In genomic region chr4:82540048-82540410, GRCm38 (mm10) we compare ENCODE assay signal across 14 mouse cellular contexts.
DNase-seq lines count a peak whose midpoint lies in the region; ATAC-seq and TF ChIP-seq lines count a peak whose summit lies in the region.
"Had no signal": no experiment of that assay in that cellular context is flagged by ENCODE, and none has a peak within 500 bp of the region (broad histone marks: within the 10 kb centered on the region; RNA-seq: fewer than 3 reads in every experiment).

No protein-coding gene starts in this region.

- 0 out of 2 replicates have a peak overlapping the region, but pooled peaks have one; percentile 4 for H3K4me2 ChIP-seq in heart, embryonic 12.5 days
- H3K4me2 ChIP-seq in neural tube, embryonic 13.5 days: peak overlapping the region; percentile 69
- peak overlapping the region; percentile 75 for H3K4me2 ChIP-seq in forebrain, postnatal 0 days (ENCODE audit: low read depth)
- H3K4me2 ChIP-seq in neural tube, embryonic 15.5 days: peak overlapping the region; percentile 70; the same call in 1 of the 2 replicates
- H3K4me2 ChIP-seq: liver, embryonic 11.5 days had no signal

- no peaks in the 10 kb centered on the region for H3K36me3 ChIP-seq in heart, embryonic 12.5 days
- H3K36me3 ChIP-seq in neural tube, embryonic 13.5 days: no peaks in the 10 kb centered on the region
- H3K36me3 ChIP-seq in forebrain, postnatal 0 days (ENCODE audit: insufficient read depth): no peaks in the 10 kb centered on the region
- H3K36me3 ChIP-seq in neural tube, embryonic 15.5 days: no peaks in the 10 kb centered on the region
- H3K36me3 ChIP-seq: midbrain, embryonic 12.5 days had no signal

- peaks cover 47% of the 10 kb centered on the region for H3K4me1 ChIP-seq in heart, embryonic 12.5 days (replicated peaks)
- peaks cover 67% of the 10 kb centered on the region for H3K4me1 ChIP-seq in neural tube, embryonic 13.5 days (replicated peaks)
- peaks cover 27% of the 10 kb centered on the region for H3K4me1 ChIP-seq in forebrain, postnatal 0 days (ENCODE audit: insufficient read depth)
- peaks cover 37% of the 10 kb centered on the region for H3K4me1 ChIP-seq in neural tube, embryonic 15.5 days

- no peak for DNase-seq in heart, postnatal 10 days
- no peak for DNase-seq in neural tube, embryonic 10.5 days (ENCODE audit: extremely low spot score, low spot score)
- DNase-seq in forebrain, postnatal 0 days: no peak
- DNase-seq in left cerebral cortex, adult 18-20 months (ENCODE audit: low spot score in 2 of 2): no peak
- DNase-seq: kidney, adult 2 months; layer of hippocampus, adult 9-11 months; thymus, postnatal 25 days had no signal

- TF ChIP-seq CTCF in forebrain, postnatal 0 days (IDR thresholded peaks at IDR 0.05; ENCODE audit: low read depth): no peak

- H3K4me3 ChIP-seq in heart, embryonic 12.5 days: no peak overlapping the region
- H3K4me3 ChIP-seq in neural tube, embryonic 13.5 days: no peak overlapping the region
- no peak overlapping the region for H3K4me3 ChIP-seq in forebrain, postnatal 0 days (ENCODE audit: low read depth, low read length)
- H3K4me3 ChIP-seq in neural tube, embryonic 15.5 days (replicated peaks): no peak overlapping the region
- H3K4me3 ChIP-seq: midbrain, embryonic 12.5 days had no signal

- WGBS in heart, embryonic 12.5 days: 35% methylated on average over 2 of the region's 2 CpGs
- 26% methylated on average over 2 of the region's 2 CpGs for WGBS in neural tube, embryonic 13.5 days
- 37% methylated on average over 2 of the region's 2 CpGs for WGBS in forebrain, postnatal 0 days
- WGBS in neural tube, embryonic 15.5 days: 38% methylated on average over 2 of the region's 2 CpGs

- 0 out of 2 replicates have a peak overlapping the region, but pooled peaks have one; percentile 37 for H3K9ac ChIP-seq in heart, embryonic 12.5 days
- H3K9ac ChIP-seq in neural tube, embryonic 13.5 days: peak overlapping the region; percentile 14; the same call in 1 of the 2 replicates
- peak overlapping the region; percentile 31; the same call in 1 of the 2 replicates for H3K9ac ChIP-seq in forebrain, postnatal 0 days
- H3K9ac ChIP-seq in neural tube, embryonic 15.5 days (replicated peaks): no peak overlapping the region
- H3K9ac ChIP-seq: midbrain, embryonic 12.5 days had no signal

- intact Hi-C loops in heart, postnatal 10 days (cut with DNase I): loop anchor here (5.0 kb wide), 1 partner anchor 1363 kb away; no protein-coding TSS in a partner anchor

- H3K27ac ChIP-seq in heart, embryonic 12.5 days (ENCODE audit: poor library complexity, severe bottlenecking): no peak overlapping the region
- 0 out of 2 replicates have a peak overlapping the region, but pooled peaks have one; percentile 4 for H3K27ac ChIP-seq in neural tube, embryonic 13.5 days (replicated peaks)
- peak overlapping the region; percentile 85 for H3K27ac ChIP-seq in forebrain, postnatal 0 days (ENCODE audit: low read depth, low read length)
- peak overlapping the region; percentile 58; the same call in 1 of the 2 replicates for H3K27ac ChIP-seq in neural tube, embryonic 15.5 days (replicated peaks)
- H3K27ac ChIP-seq: midbrain, embryonic 12.5 days had no signal

- H3K9me3 ChIP-seq in heart, embryonic 12.5 days (replicated peaks): no peaks in the 10 kb centered on the region
- H3K9me3 ChIP-seq in neural tube, embryonic 13.5 days: no peaks in the 10 kb centered on the region
- H3K9me3 ChIP-seq in forebrain, postnatal 0 days (ENCODE audit: low read length): no peaks in the 10 kb centered on the region
- no peaks in the 10 kb centered on the region for H3K9me3 ChIP-seq in neural tube, embryonic 15.5 days (replicated peaks)
- H3K9me3 ChIP-seq: midbrain, embryonic 12.5 days had no signal

- ATAC-seq in heart, embryonic 12.5 days (ENCODE audit: insufficient number of reproducible peaks, low FRiP score): no peak
- ATAC-seq in neural tube, embryonic 13.5 days (ENCODE audit: low read depth): no peak
- no peak for ATAC-seq in forebrain, postnatal 0 days
- ATAC-seq in neural tube, embryonic 15.5 days (ENCODE audit: low FRiP score): no peak
- ATAC-seq in activated CD4-positive, CD25-positive, alpha-beta regulatory T cell, adult 4 months: no peak

- no peaks in the 10 kb centered on the region for H3K27me3 ChIP-seq in heart, embryonic 12.5 days (replicated peaks)
- peaks cover 33% of the 10 kb centered on the region for H3K27me3 ChIP-seq in neural tube, embryonic 13.5 days
- 0 out of 2 replicates have a peak, but pooled peaks cover 4% of the 10 kb centered on the region for H3K27me3 ChIP-seq in forebrain, postnatal 0 days (ENCODE audit: insufficient read depth, low read length)
- H3K27me3 ChIP-seq in neural tube, embryonic 15.5 days (replicated peaks): peaks cover 21% of the 10 kb centered on the region
- H3K27me3 ChIP-seq: CH12.LX had no signal

Comparison
In these comparisons a context has a peak if more than half of its experiments do, and no peak if none do; other contexts are left out.
1. H3K4me2 ChIP-seq: peak in every context shown above with its lines; median percentile 75 in forebrain, postnatal 0 days; 70 in neural tube, embryonic 15.5 days; 69 in neural tube, embryonic 13.5 days; 4 in heart, embryonic 12.5 days.